Mouse (Mus musculus) embryonic fibroblast, embryonic 13.5 days (primary cell): ENCODE data around the gene Pagr1a. TPM values are rescaled to one million over a fixed set of nuclear protein-coding genes. Genes with fewer than 3 reads are reported as not detected.

Experiments
- H3K27ac ChIP-seq: 2 replicates; pipeline ENCODE4 v1.5.1; 2012; ENCODE audit warnings: low read length, control low read depth, inconsistent platforms; ENCODE audit not compliant: insufficient read depth
- H3K4me1 ChIP-seq: 2 replicates; pipeline ENCODE4 v1.6.1; 2011; ENCODE audit warnings: low read length; ENCODE audit not compliant: control insufficient read depth, insufficient read depth
- H3K4me3 ChIP-seq: 2 replicates; pipeline ENCODE4 v1.5.1; 2011; ENCODE audit warnings: mild to moderate bottlenecking, control low read depth, low read length; ENCODE audit not compliant: insufficient read depth
- CTCF ChIP-seq: IDR thresholded peaks from 2 replicates; pipeline ENCODE4 v1.5.1; 2011; ENCODE audit warnings: mild to moderate bottlenecking, control low read depth, low read length, moderate library complexity, borderline replicate concordance; ENCODE audit not compliant: insufficient read depth
- POLR2A ChIP-seq: IDR thresholded peaks from 2 replicates; pipeline ENCODE4 v1.6.1; 2011; ENCODE audit warnings: low read depth, mild to moderate bottlenecking, control low read depth, low read length, moderate library complexity
- polyA plus RNA-seq: library from polyadenylated mRNA; stranded (reverse); fragments of >200 nt; gene quantifications from 2 replicates; pipeline ENCODE4 v1.2.4, GENCODE M21; 2011; ENCODE audit warnings: low read depth; ENCODE audit not compliant: missing spikeins, insufficient read length

Pagr1a gene
- 14.0 and 14.3 TPM in 2 replicates for polyA plus RNA-seq

DNA sequence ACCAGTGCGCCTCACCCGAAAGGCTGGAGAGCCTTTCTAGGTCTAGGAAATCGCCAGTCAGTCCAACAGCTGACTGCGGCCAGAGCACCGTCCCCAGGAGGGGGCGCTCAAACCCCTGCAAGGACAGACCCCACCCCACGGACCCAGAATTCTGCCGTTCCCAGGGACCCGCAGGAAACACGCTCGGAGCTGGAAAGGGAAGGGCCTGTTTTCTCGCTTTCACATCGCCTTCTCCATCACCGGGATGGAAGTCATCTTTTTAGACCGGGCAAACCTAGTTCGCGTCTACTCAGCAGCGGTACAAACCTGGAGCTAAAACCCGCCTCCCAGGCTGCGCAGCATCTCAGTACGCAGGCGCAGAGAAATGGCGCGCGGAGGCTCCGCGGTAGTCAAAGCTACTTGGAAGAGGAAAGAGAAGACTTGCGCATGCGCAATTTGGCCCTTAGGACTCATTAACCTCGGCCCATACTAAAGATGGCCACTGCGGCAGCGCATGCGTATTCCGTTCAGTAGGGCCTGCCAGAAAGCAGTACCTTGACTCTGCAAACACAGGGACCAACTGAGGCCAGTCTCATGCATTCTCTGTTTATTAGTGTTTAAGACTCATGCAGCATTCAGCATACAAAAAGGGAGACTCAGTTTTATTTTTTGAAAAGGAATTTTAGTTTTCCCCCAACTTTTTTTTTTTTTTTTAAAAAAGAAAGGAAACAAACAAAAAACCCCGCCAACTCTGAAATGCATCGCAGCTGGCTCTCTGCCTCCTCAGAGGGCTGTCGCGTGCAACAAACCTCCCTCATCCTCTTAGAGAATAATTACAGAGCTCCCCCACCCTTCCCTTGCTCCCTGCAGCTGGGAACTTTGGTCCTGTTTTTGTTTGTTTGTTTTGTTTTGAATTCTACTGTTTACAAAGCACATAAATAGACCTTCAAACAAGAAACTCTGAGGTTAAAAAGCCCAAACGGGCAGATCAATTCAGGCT, at the start of gene Pagr1a:
Gene Pagr1a (minus strand): TSS at position 382 of the 979 bp plus-strand sequence.
- Histone ChIP-seq H3K4me1 (peaks cover 8% of the 10 kb centered on the region), H3K27ac (peak within 1 kb of the TSS; percentile 85), H3K4me3 (peak within 1 kb of the TSS; percentile 73)
- TF ChIP-seq POLR2A: peak; percentile 76
- TF ChIP-seq CTCF: peak; percentile 55; the same call in 1 of the 2 replicates

DNA sequence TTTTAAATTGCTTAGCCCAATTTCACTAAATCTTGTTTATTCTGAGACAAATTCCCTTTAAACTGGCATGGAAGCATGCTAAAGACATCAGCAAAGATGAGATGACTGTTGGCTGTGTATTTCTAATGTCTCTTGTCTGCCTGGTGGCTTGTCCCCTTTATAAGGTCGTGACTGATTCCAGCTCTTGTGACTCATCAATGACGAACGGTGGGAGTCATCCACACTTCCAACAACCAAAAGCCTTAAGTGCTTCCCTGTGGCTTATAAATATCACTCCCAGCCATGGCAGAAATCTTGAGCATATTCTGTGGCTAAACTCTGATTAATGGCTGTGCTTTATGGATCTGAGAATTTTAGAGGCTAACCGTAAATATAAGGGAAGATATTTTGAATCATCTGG, 49.2 kb upstream of the Pagr1a start:
- Histone ChIP-seq H3K4me3 (no peak overlapping the region), H3K4me1 (peaks cover 6% of the 10 kb centered on the region; the same call in 1 of the 2 replicates), H3K27ac (no peak overlapping the region)
- TF ChIP-seq CTCF (no peak), POLR2A (no peak)

DNA sequence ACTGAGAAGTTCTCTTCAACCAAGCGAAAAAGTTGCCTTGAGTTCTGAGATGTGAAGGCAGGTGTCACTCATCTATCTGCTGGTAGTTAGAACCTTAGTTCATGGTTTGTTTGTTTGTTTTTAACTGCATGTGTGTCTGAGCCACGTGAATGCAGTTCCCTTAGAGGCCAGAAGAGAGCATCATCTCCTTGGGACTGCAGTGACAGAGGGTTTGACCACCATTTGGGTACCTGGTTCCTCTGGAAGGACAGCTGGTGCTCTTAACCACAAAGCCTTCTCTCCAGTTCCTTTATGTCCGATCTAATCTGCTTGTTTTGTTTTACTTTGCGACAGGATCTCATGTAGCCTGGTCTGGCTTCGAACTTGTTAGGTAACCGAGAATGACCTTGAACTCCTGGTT, 48.4 kb upstream of the Pagr1a start:
- TF ChIP-seq POLR2A (no peak), CTCF (no peak)
- Histone ChIP-seq H3K27ac (no peak overlapping the region), H3K4me3 (no peak overlapping the region), H3K4me1 (peaks cover 3% of the 10 kb centered on the region; the same call in 1 of the 2 replicates)

DNA sequence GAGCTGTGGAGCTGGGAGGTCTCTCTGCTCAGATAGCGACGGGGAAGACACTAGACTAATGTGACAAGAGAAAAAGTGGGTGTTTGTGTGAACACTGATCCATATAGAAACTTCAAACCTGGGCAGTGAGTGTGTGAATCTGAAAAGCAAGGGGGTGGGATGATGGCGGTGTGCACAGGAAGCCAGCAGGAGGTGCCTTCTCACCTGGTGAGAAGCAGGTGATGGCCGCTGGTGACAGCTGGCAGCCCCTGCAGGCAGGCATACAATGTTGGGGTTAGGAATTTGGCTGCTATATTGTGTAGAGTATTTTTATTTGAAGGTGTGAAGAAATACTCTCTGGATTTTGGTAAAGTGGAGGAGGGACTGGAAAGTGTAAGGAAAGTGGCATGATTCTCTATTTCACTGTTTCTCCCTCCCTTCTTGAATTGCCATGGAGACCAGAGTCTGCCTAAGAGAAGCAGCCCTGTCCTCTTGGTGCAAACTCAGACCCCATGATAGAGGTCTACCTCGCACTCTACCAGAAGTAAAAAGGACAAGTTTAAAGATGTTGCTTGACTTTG, 38.0 kb upstream of the Pagr1a start:
- TF ChIP-seq CTCF (no peak), POLR2A (no peak)
- H3K4me1 ChIP-seq: no peaks in the 10 kb centered on the region

DNA sequence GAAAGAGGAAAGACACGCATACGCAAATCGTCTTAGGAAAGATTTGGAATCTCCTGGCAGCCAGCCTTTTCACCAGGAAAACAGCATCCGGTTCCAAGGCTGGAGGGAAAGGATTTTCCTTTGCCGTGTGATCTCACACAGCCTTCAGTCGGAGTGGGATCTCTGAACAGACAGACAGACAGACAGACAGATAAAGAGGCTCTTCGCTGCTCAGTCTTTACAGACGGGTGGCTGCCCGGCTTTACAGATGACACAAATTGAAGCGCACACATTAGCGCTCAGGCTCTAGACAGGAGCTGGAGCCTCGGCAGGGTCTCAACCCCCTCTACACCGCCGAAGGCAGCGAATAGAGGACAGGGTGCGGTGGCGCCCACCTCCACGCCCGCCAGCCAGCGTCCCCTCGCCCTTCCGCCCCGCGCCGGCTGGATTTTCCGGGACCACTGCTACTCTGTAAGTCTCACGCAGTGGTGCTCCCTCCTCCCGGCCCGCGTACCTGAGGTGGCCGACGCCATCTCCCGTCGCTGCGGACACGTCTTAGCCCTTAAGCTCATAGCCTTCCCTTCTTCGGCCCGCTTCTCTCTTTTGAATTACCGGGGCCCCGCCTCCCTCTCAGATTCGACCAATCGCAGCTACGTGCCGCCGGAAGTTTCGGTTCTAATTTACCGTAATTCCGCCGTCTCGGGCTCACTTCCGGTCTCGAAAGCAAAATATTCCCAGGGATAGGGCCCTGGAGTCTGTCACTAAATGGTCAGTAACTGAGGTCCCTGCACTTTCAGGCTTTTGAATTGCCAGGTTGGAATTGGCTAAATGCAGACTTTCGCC, 24.9 kb upstream of the Pagr1a start, which contains the start of gene Kif22:
Gene Kif22 (minus strand): TSS at position 621 of the 822 bp plus-strand sequence.
- TF ChIP-seq CTCF (no peak), POLR2A (peak; percentile 68)
- Histone ChIP-seq H3K4me1 (no peaks in the 10 kb centered on the region), H3K4me3 (peak within 1 kb of the TSS; percentile 82), H3K27ac (peak within 1 kb of the TSS; percentile 38)

More for the DNA sequence above, 38.0 kb upstream of the Pagr1a start:
- Histone ChIP-seq H3K4me3 (no peak overlapping the region), H3K27ac (no peak overlapping the region)

DNA sequence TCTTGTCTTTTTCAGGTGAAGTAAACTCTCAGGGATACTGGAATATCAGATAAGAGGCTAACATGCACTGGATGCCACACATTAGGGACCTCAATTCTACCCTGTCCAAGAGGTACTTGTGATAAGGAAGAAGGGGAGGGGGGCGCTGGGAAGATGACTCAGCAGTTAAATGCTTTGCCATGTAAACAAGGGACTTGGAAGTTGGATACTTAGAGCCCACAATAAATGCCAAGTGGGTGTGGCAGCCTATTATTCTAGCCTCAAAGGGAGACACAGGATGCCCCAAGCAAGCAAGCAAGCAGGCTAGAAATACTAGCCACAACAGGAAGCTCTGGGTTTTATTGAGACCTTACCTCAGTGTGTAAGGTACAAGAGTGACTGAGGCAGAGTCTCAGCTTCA, 14.1 kb upstream of the Pagr1a start:
- H3K27ac ChIP-seq: no peak overlapping the region
- peaks cover 2% of the 10 kb centered on the region; the same call in 1 of the 2 replicates for H3K4me1 ChIP-seq
- no peak overlapping the region for H3K4me3 ChIP-seq
- TF ChIP-seq POLR2A: no peak
- no peak for TF ChIP-seq CTCF

DNA sequence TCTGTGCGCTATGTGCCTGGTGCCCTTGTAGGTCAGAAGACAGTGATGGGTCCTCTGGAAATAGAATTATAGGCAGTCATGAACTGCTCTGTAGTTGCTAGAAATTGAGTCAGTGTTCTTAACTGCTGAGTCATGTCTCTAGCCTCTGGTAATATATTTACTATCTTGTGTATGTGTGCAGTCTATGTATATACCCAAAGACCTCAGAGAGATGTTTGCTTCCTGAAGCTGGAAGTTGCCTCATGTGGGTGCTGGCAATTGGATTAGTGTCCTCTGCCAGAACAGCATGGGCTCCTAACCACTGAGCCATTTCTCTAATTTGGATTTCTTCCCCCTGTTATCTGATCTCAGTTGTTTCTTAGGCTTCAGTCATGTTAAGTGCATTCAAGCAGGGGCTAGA, 13.0 kb upstream of the Pagr1a start:
- TF ChIP-seq POLR2A (no peak), CTCF (no peak)
- peaks cover 2% of the 10 kb centered on the region; the same call in 1 of the 2 replicates for H3K4me1 ChIP-seq
- H3K27ac ChIP-seq: peak overlapping the region; percentile 61
- H3K4me3 ChIP-seq: no peak overlapping the region

DNA sequence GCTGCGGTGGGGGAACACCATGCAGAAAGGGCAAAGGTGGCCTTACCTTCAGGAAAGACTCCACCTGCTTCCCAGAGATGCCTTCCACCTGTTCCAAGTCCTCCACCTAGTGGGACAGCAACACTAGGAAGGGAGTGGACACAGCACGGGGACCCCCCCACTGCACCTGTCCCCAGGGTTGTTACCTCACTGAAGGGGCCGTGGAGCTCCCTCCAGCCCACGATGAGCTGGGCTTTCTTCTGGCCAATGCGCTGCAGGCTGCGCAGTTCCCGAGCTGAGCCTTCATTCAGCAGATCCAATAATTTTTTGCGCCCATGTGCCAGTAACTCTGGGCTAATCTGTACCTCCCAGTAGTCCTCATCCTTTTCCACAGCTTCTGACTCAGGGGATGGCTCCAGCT, 10.7 kb upstream of the Pagr1a start:
- Histone ChIP-seq H3K27ac (peak overlapping the region; percentile 84), H3K4me1 (peaks cover 4% of the 10 kb centered on the region; the same call in 1 of the 2 replicates), H3K4me3 (peak overlapping the region; percentile 25)
- TF ChIP-seq POLR2A (no peak), CTCF (no peak)
